In the genomic region with DNA sequence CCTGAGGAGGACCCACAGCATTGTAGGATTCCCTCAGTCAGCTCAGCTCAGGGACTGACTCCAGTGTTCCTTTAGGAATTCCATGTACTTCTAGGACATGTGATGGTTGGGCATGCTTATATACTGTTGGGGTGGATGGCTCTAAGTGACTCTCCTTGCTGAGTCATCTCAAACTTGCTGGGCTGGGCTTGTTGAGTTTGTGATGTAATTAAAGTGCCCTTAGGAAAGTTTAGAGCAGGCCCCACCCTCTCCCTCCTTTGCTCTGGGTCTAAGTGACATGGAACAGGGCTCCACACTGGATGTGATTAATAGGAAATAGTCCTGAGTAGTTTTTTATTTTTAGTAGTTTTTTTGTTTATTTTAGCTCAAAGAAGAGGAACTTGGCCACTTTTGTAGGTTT, we compare ENCODE assay signal across 12 mouse cellular contexts. TPM values are rescaled to one million over a fixed set of nuclear protein-coding genes. Genes with fewer than 3 reads are reported as not detected.
DNase-seq lines count a peak whose midpoint lies in the region; ATAC-seq and TF ChIP-seq lines count a peak whose summit lies in the region.
"Had no signal": no experiment of that assay in that cellular context is flagged by ENCODE, and none has a peak within 500 bp of the region (broad histone marks: within the 10 kb centered on the region; RNA-seq: fewer than 3 reads in every experiment).

No protein-coding gene starts in this region.

- TF ChIP-seq CTCF in intestine, postnatal 0 days (IDR thresholded peaks at IDR 0.05; ENCODE audit: low read depth) = no peak
- no peak for TF ChIP-seq CTCF in bone marrow macrophage, adult 2 months (IDR thresholded peaks at IDR 0.05; ENCODE audit: low read depth, low read length)

- H3K27me3 ChIP-seq in intestine, embryonic 15.5 days (replicated peaks) = no peaks in the 10 kb centered on the region
- no peaks in the 10 kb centered on the region for H3K27me3 ChIP-seq in intestine, postnatal 0 days (replicated peaks; ENCODE audit: control insufficient read depth, insufficient read depth, low read length)
- H3K27me3 ChIP-seq in midbrain, embryonic 14.5 days (ENCODE audit: control insufficient read depth, insufficient read depth, low read length) = no peaks in the 10 kb centered on the region
- H3K27me3 ChIP-seq: limb, embryonic 13.5 days; midbrain, embryonic 15.5 days had no signal

- H3K4me3 ChIP-seq in intestine, embryonic 15.5 days (replicated peaks) = no peak overlapping the region
- H3K4me3 ChIP-seq in intestine, postnatal 0 days (ENCODE audit: low read depth, low read length) = no peak overlapping the region
- no peak overlapping the region for H3K4me3 ChIP-seq in bone marrow macrophage, adult 2 months (ENCODE audit: insufficient read depth, low read length)
- H3K4me3 ChIP-seq in midbrain, embryonic 14.5 days (replicated peaks; ENCODE audit: low read depth, low read length) = no peak overlapping the region
- H3K4me3 ChIP-seq: limb, embryonic 13.5 days; midbrain, embryonic 15.5 days had no signal

- no peaks in the 10 kb centered on the region for H3K36me3 ChIP-seq in intestine, embryonic 15.5 days
- H3K36me3 ChIP-seq in intestine, postnatal 0 days (ENCODE audit: control insufficient read depth, insufficient read depth) = no peaks in the 10 kb centered on the region
- H3K36me3 ChIP-seq in midbrain, embryonic 14.5 days (ENCODE audit: control insufficient read depth, insufficient read depth, low read length) = no peaks in the 10 kb centered on the region
- H3K36me3 ChIP-seq: G1E; limb, embryonic 13.5 days; midbrain, embryonic 15.5 days had no signal

- H3K4me1 ChIP-seq in intestine, embryonic 15.5 days (replicated peaks) = peaks cover 4% of the 10 kb centered on the region; the same call in 1 of the 2 replicates
- H3K4me1 ChIP-seq in intestine, postnatal 0 days (replicated peaks; ENCODE audit: control insufficient read depth, insufficient read depth, low read length) = 0 out of 2 replicates have a peak, but pooled peaks cover 4% of the 10 kb centered on the region
- H3K4me1 ChIP-seq in bone marrow macrophage, adult 2 months (ENCODE audit: control insufficient read depth, insufficient read depth, low read length) = peaks cover 26% of the 10 kb centered on the region
- H3K4me1 ChIP-seq in midbrain, embryonic 14.5 days (ENCODE audit: control insufficient read depth, insufficient read depth, low read length) = no peaks in the 10 kb centered on the region
- H3K4me1 ChIP-seq: limb, embryonic 13.5 days; midbrain, embryonic 15.5 days had no signal

- no peak overlapping the region for H3K9ac ChIP-seq in intestine, embryonic 15.5 days
- H3K9ac ChIP-seq in intestine, postnatal 0 days (ENCODE audit: low read depth, low read length) = no peak overlapping the region
- no peak overlapping the region for H3K9ac ChIP-seq in midbrain, embryonic 14.5 days (replicated peaks; ENCODE audit: low read length)
- H3K9ac ChIP-seq: limb, embryonic 13.5 days; midbrain, embryonic 15.5 days had no signal

- ATAC-seq in intestine, embryonic 15.5 days = peak; percentile 50; the same call in 1 of the 2 replicates
- no peak for ATAC-seq in intestine, postnatal 0 days
- ATAC-seq in midbrain, embryonic 14.5 days (ENCODE audit: low FRiP score, low TSS enrichment) = no peak
- ATAC-seq: forebrain, embryonic 14.5 days; midbrain, embryonic 15.5 days had no signal

- H3K4me2 ChIP-seq in intestine, embryonic 15.5 days (replicated peaks) = no peak overlapping the region
- H3K4me2 ChIP-seq in intestine, postnatal 0 days (replicated peaks; ENCODE audit: low read depth) = no peak overlapping the region
- H3K4me2 ChIP-seq in midbrain, embryonic 14.5 days (ENCODE audit: low read length) = no peak overlapping the region
- H3K4me2 ChIP-seq: limb, embryonic 13.5 days; midbrain, embryonic 15.5 days had no signal

- H3K9me3 ChIP-seq in intestine, embryonic 15.5 days = no peaks in the 10 kb centered on the region
- H3K9me3 ChIP-seq in intestine, postnatal 0 days (ENCODE audit: control insufficient read depth) = no peaks in the 10 kb centered on the region
- no peaks in the 10 kb centered on the region for H3K9me3 ChIP-seq in midbrain, embryonic 14.5 days (ENCODE audit: control insufficient read depth, low read length)
- H3K9me3 ChIP-seq: G1E; limb, embryonic 13.5 days; midbrain, embryonic 15.5 days had no signal

- DNase-seq in A20 (ENCODE audit: low read depth, low spot score) = peak; percentile 55
- DNase-seq in lung, postnatal 25 days (ENCODE audit: low spot score) = peak; percentile 57
- no peak for DNase-seq in midbrain, embryonic 14.5 days
- DNase-seq in right cerebral cortex, adult 18-20 months = no peak
- no peak for DNase-seq in layer of hippocampus, postnatal 10 days (ENCODE audit: low spot score in 2 of 2)

- TF ChIP-seq POLR2A in bone marrow macrophage, adult 2 months (IDR thresholded peaks at IDR 0.05; ENCODE audit: borderline replicate concordance, low read depth, low read length) = no peak

- no peak overlapping the region for H3K27ac ChIP-seq in intestine, embryonic 15.5 days
- no peak overlapping the region for H3K27ac ChIP-seq in intestine, postnatal 0 days (ENCODE audit: low read depth, low read length)
- H3K27ac ChIP-seq in bone marrow macrophage, adult 2 months (ENCODE audit: insufficient read depth, low read depth, low read length) = peak overlapping the region; percentile 31
- H3K27ac ChIP-seq in midbrain, embryonic 14.5 days (replicated peaks; ENCODE audit: low read depth, low read length) = no peak overlapping the region
- H3K27ac ChIP-seq: limb, embryonic 13.5 days; midbrain, embryonic 15.5 days had no signal

RNA-seq across cellular contexts. Expression of a gene that starts 20.8 kb away (rescaled TPM):
- 56.2 and 68.8 TPM in 2 replicates for polyA plus RNA-seq in intestine, embryonic 15.5 days (2015; fragmentation: Nextera tagmentation; extraction: Ambion mirVana)
- 25.3 and 27.0 TPM in 2 replicates for polyA plus RNA-seq in intestine, postnatal 0 days (2015; fragmentation: Nextera tagmentation; extraction: Ambion mirVana)
- 54.7 and 61.0 TPM in 2 replicates for polyA plus RNA-seq in bone marrow macrophage, adult 2 months (2012; ENCODE audit: insufficient read depth, insufficient read length, missing spikeins)
- polyA plus RNA-seq in midbrain, embryonic 14.5 days (2014; fragmentation: Nextera tagmentation; extraction: Ambion mirVana) = 90.0 and 119 TPM in 2 replicates
- total RNA-seq in layer of hippocampus, postnatal 10 days (2021) = 10 to 100 TPM; 62.4 to 64.4 TPM

RNA-seq across cellular contexts. Expression of a gene that starts 57.1 kb away (rescaled TPM):
- polyA plus RNA-seq in intestine, embryonic 15.5 days (2015; fragmentation: Nextera tagmentation; extraction: Ambion mirVana) = 10.2 and 11.2 TPM in 2 replicates
- 4.1 and 4.7 TPM in 2 replicates for polyA plus RNA-seq in intestine, postnatal 0 days (2015; fragmentation: Nextera tagmentation; extraction: Ambion mirVana)
- polyA plus RNA-seq in bone marrow macrophage, adult 2 months (2012; ENCODE audit: insufficient read depth, insufficient read length, missing spikeins) = 6.1 and 7.1 TPM in 2 replicates
- polyA plus RNA-seq in midbrain, embryonic 14.5 days (2014; fragmentation: Nextera tagmentation; extraction: Ambion mirVana) = 14.5 and 16.3 TPM in 2 replicates
- total RNA-seq in layer of hippocampus, postnatal 10 days (2021) = 10 to 100 TPM in 1 of 2 experiments, 1 to 10 TPM in 1; 4.9 to 12.5 TPM
- polyA plus RNA-seq: G1E had no signal

Comparison
In these comparisons a context has a peak if more than half of its experiments do, and no peak if none do; other contexts are left out.
1. DNase-seq: peak in A20 (single experiment) and lung, postnatal 25 days (single experiment); none in midbrain, embryonic 14.5 days (single experiment), right cerebral cortex, adult 18-20 months (single experiment) and layer of hippocampus, postnatal 10 days (0 of 2).